Mouse (Mus musculus): ENCODE measurements around the gene Gabbr2. TPM values are rescaled to one million over a fixed set of nuclear protein-coding genes. Genes with fewer than 3 reads are reported as not detected.

Gabbr2 gene
- total RNA-seq, 2 experiments from 2014 or later = 292 to 302 TPM

GRCm38 (mm10) chr4:46791268-46791951 is 200.3 kb downstream of the Gabbr2 start:
- intact Hi-C loops (cut with DNase I) = no loop called here
- DNase-seq (ENCODE audit: low spot score in 2 of 2) = no peak

- no peak for DNase-seq (ENCODE audit: low spot score in 2 of 2)
- intact Hi-C loops (cut with DNase I) = no loop called here
Observed at GRCm38 (mm10) chr4:46790609-46791267, 200.9 kb downstream of the Gabbr2 start.

- no peak for DNase-seq (ENCODE audit: low spot score in 2 of 2)
- intact Hi-C loops (cut with DNase I) = no loop called here
Observed at GRCm38 (mm10) chr4:46784430-46785049, 207.1 kb downstream of the Gabbr2 start.

- DNase-seq (ENCODE audit: low spot score in 2 of 2) = no peak
- intact Hi-C loops (cut with DNase I) = no loop called here
Observed at GRCm38 (mm10) chr4:46781109-46781508, 210.6 kb downstream of the Gabbr2 start.

GRCm38 (mm10) chr4:46775959-46776358 is 215.7 kb downstream of the Gabbr2 start:
- intact Hi-C loops (cut with DNase I) = no loop called here

GRCm38 (mm10) chr4:46774652-46775051 is 217.0 kb downstream of the Gabbr2 start:
- DNase-seq (ENCODE audit: low spot score in 2 of 2) = no peak
- intact Hi-C loops (cut with DNase I) = no loop called here

More at GRCm38 (mm10) chr4:46775959-46776358, 215.7 kb downstream of the Gabbr2 start:
- no peak for DNase-seq (ENCODE audit: low spot score in 2 of 2)

- no peak for DNase-seq (ENCODE audit: low spot score in 2 of 2)
- intact Hi-C loops (cut with DNase I) = no loop called here
Observed at GRCm38 (mm10) chr4:46773243-46773642, 218.4 kb downstream of the Gabbr2 start.

GRCm38 (mm10) chr4:46772591-46772990 is 219.1 kb downstream of the Gabbr2 start:
- peak; percentile 40 to 73 for DNase-seq (ENCODE audit: low spot score in 2 of 2)
- intact Hi-C loops (cut with DNase I) = no loop called here

- peak; percentile 69 to 73 for DNase-seq (ENCODE audit: low spot score in 2 of 2)
- intact Hi-C loops (cut with DNase I) = no loop called here
Observed at GRCm38 (mm10) chr4:46771116-46771515, 220.6 kb downstream of the Gabbr2 start.

GRCm38 (mm10) chr4:46770635-46771034 is 221.0 kb downstream of the Gabbr2 start:
- intact Hi-C loops (cut with DNase I) = no loop called here
- no peak for DNase-seq (ENCODE audit: low spot score in 2 of 2)

GRCm38 (mm10) chr4:46770090-46770489 is 221.6 kb downstream of the Gabbr2 start:
- no peak for DNase-seq (ENCODE audit: low spot score in 2 of 2)
- intact Hi-C loops (cut with DNase I) = no loop called here

GRCm38 (mm10) chr4:46766326-46766725 is 225.3 kb downstream of the Gabbr2 start:
- no peak for DNase-seq (ENCODE audit: low spot score in 2 of 2)
- intact Hi-C loops (cut with DNase I) = no loop called here

- no peak for DNase-seq (ENCODE audit: low spot score in 2 of 2)
- intact Hi-C loops (cut with DNase I) = no loop called here
Observed at GRCm38 (mm10) chr4:46759838-46760237, 231.8 kb downstream of the Gabbr2 start.

- intact Hi-C loops (cut with DNase I) = no loop called here
- DNase-seq (ENCODE audit: low spot score in 2 of 2) = no peak
Observed at GRCm38 (mm10) chr4:46758340-46759041, 233.2 kb downstream of the Gabbr2 start.

- intact Hi-C loops (cut with DNase I) = no loop called here
- DNase-seq (ENCODE audit: low spot score in 2 of 2) = no peak
Observed at GRCm38 (mm10) chr4:46754407-46755194, 237.1 kb downstream of the Gabbr2 start.

GRCm38 (mm10) chr4:46752306-46752705 is 239.4 kb downstream of the Gabbr2 start:
- DNase-seq (ENCODE audit: low spot score in 2 of 2) = no peak
- intact Hi-C loops (cut with DNase I) = no loop called here

- DNase-seq (ENCODE audit: low spot score in 2 of 2) = no peak
- intact Hi-C loops (cut with DNase I) = no loop called here
Observed at GRCm38 (mm10) chr4:46749015-46749414, 242.7 kb downstream of the Gabbr2 start.

- intact Hi-C loops (cut with DNase I) = no loop called here
- DNase-seq (ENCODE audit: low spot score in 2 of 2) = peak in 1 of 2 experiments; percentile 50
Observed at GRCm38 (mm10) chr4:46747007-46747746, 244.5 kb downstream of the Gabbr2 start.

GRCm38 (mm10) chr4:46745536-46745935 is 246.1 kb downstream of the Gabbr2 start:
- intact Hi-C loops (cut with DNase I) = no loop called here
- DNase-seq (ENCODE audit: low spot score in 2 of 2) = no peak

Measured in left cerebral cortex, postnatal 14 days (tissue).